Mouse (Mus musculus): Measurements from ENCODE around the gene Serping1.

- TF ChIP-seq EP300 (IDR thresholded peaks at IDR 0.05; ENCODE audit: low read length) (no peak), POLR2A (IDR thresholded peaks at IDR 0.05; ENCODE audit: low read depth, low read length) (no peak), CTCF (conservative IDR thresholded peaks at IDR 0.05 in 1 of 2, IDR thresholded peaks at IDR 0.05 in 1 of 2; ENCODE audit: low read depth in 2 of 2, low read length in 2 of 2) (no peak), CHD2 (IDR thresholded peaks at IDR 0.05; ENCODE audit: low read length) (no peak), HCFC1 (IDR thresholded peaks at IDR 0.05; ENCODE audit: low read depth, low read length) (no peak), GABPA (IDR thresholded peaks at IDR 0.05; ENCODE audit: insufficient replicate concordance, low read depth, low read length) (no peak), ELF1 (IDR thresholded peaks at IDR 0.05; ENCODE audit: low read depth, low read length) (no peak), MAZ (IDR thresholded peaks at IDR 0.05; ENCODE audit: low read depth, low read length) (no peak), POLR2AphosphoS2 (IDR thresholded peaks at IDR 0.05; ENCODE audit: low read depth, low read length) (no peak), ZNF384 (IDR thresholded peaks at IDR 0.05; ENCODE audit: low read depth, low read length) (no peak), MAX (IDR thresholded peaks at IDR 0.05; ENCODE audit: low read length) (no peak), ZKSCAN1 (IDR thresholded peaks at IDR 0.05; ENCODE audit: borderline replicate concordance, low read depth, low read length) (no peak), TCF12 (IDR thresholded peaks at IDR 0.05; ENCODE audit: low read depth, low read length) (no peak), TBP (conservative IDR thresholded peaks at IDR 0.05; ENCODE audit: low read depth, low read length) (no peak)
Observed at GRCm38 (mm10) chr2:84810526-84810885, 35.3 kb upstream of the Serping1 start.

Data from CH12.LX (cell line).